Mouse (Mus musculus): ENCODE results near the gene Eya3.

DNA sequence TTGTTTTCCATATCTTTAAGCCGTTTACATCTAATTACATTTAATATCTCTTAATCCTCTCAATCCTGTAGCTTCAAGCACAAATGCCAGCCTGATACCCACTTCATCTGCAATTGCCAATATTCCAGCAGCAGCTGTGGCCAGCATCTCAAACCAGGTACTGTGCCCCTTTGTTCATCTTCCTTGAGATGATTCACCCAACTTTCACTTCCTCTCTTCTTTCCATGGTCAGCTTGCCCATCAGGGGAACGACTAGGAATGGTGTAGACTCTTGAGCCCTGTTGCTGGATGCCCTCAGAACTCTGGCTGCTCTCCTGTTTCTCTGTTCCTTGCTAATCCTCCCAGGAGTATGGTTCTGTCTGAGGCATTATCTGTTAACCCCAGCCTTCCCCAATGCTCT, 50.8 kb downstream of the Eya3 start:
- TF ChIP-seq CTCF (IDR thresholded peaks at IDR 0.05 in 2 of 3, conservative IDR thresholded peaks at IDR 0.05 in 1 of 3; ENCODE audit: control insufficient read depth in 1 of 3, insufficient read depth in 1 of 3, low read depth in 2 of 3, low read length in 3 of 3, poor library complexity in 1 of 3, severe bottlenecking in 1 of 3) = no peak
- TF ChIP-seq TAL1 (IDR thresholded peaks at IDR 0.05; ENCODE audit: low read length) = no peak
- TF ChIP-seq UBTF (IDR thresholded peaks at IDR 0.05; ENCODE audit: borderline replicate concordance, insufficient read depth, low read depth, low read length) = no peak
- no peak for TF ChIP-seq CHD2 (IDR thresholded peaks at IDR 0.05; ENCODE audit: low read length)
- TF ChIP-seq NRF1 (IDR thresholded peaks at IDR 0.05; ENCODE audit: insufficient read depth, low read depth, low read length, poor library complexity, severe bottlenecking) = no peak
- no peak for TF ChIP-seq POLR2AphosphoS2 (IDR thresholded peaks at IDR 0.05; ENCODE audit: low read length)
- TF ChIP-seq GATA1 (IDR thresholded peaks at IDR 0.05; ENCODE audit: low read depth, low read length) = no peak
- no peak for TF ChIP-seq POLR2A (IDR thresholded peaks at IDR 0.05; ENCODE audit: control insufficient read depth in 1 of 2, insufficient read depth in 1 of 2, low read depth in 1 of 2, low read length in 2 of 2, poor library complexity in 1 of 2)
